Mouse (Mus musculus): ENCODE measurements around the gene Gpr107. TPM values are rescaled to one million over a fixed set of nuclear protein-coding genes. Genes with fewer than 3 reads are reported as not detected.

Gpr107 gene
- polyA plus RNA-seq, 1 experiment from 2014 or later: 9.8 TPM

DNA sequence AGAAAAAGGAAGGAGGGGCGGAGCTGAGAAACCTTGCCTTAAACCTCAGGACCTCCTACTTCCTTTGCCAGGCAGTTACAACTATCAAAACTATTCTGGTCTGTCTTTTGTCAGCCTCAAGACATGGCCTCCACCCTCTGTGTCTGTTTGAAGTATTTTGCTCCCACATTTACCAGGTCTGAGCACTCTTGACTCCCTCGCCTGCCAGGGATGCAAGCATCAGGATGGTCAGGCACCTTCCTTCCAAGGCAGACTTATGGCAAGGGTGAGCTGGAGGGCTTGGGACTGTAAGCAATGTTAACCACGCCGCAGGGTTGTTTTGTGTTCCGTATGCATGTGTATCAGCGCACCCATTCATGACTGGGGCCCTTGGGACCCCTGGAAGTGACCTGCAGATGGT lies 8.8 kb upstream of the Gpr107 start:
- Histone ChIP-seq H3K4me2 (ENCODE audit: low read depth, low read length) (peak overlapping the region; percentile 98), H3K9ac (replicated peaks) (peak overlapping the region; percentile 39)

DNA sequence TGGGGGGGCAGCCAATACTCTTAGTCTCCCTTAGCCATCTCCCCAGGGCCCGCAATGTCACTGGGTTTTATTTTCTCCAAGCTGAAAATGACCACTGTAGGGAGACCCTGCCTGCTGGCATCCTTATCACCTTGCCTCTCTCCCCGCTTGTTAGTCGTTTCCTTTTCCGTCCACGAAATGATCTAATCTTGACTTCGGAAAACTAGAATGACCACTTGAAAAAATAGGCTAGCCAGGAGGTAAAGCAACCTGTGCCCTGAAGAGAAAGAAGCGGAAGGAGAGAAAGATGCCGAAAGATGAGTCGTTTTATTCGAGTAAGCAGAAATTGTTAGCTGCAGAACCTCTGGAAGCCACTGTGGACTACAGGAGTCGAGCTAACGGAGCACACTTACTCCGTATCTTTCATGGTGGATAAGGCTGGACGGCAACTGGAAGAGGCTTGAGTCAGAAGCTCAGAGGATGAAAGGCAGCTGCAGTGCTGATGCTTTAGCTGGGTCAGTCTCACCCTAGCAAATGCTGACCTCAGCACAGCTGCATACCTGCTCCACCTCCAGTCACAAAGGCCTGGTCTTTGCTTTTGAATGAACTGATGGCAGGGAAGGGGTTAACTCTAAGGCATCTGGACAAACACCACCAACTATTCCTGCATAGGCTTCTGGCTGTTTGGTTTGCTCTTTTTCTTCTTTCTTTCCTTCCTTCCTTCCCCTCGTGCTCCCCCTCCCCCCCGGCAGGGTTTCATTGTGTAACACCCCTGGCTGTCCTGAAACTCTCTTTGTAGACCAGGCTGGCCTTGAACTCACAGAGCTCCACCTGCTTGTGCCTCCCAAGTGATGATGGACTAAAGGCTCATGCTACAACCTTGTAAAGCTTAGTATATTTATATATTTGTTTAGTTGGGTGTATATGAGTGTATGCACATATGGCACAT lies 8.1 kb upstream of the Gpr107 start:
- Histone ChIP-seq H3K4me1 (ENCODE audit: insufficient read depth) (peaks cover 30% of the 10 kb centered on the region), H3K4me2 (ENCODE audit: low read depth, low read length) (peak overlapping the region; percentile 98), H3K9me3 (ENCODE audit: low read length) (no peaks in the 10 kb centered on the region), H3K27ac (ENCODE audit: low read depth) (peak overlapping the region; percentile 78), H3K9ac (replicated peaks) (peak overlapping the region; percentile 39), H3K4me3 (ENCODE audit: low read depth, low read length) (peak overlapping the region; percentile 22), H3K36me3 (replicated peaks; ENCODE audit: insufficient read depth, low read length) (no peaks in the 10 kb centered on the region), H3K27me3 (ENCODE audit: insufficient read depth, low read length) (0 out of 2 replicates have a peak, but pooled peaks cover 2% of the 10 kb centered on the region)
- ATAC-seq (no peak), DNase-seq (no peak)
- WGBS (ENCODE audit: insufficient replicate concordance): 28% methylated on average over 16 of the region's 16 CpGs
- no peak for TF ChIP-seq CTCF (IDR thresholded peaks at IDR 0.05; ENCODE audit: low read depth)
- TF ChIP-seq EP300 (IDR thresholded peaks at IDR 0.05; ENCODE audit: low read depth): no peak

More for the DNA sequence above, 8.8 kb upstream of the Gpr107 start:
- peak overlapping the region; percentile 78 for H3K27ac ChIP-seq (ENCODE audit: low read depth)
- ATAC-seq: no peak
- DNase-seq: peak; percentile 27
- 35% methylated on average over 6 of the region's 6 CpGs for WGBS (ENCODE audit: insufficient replicate concordance)
- peaks cover 32% of the 10 kb centered on the region for H3K4me1 ChIP-seq (ENCODE audit: insufficient read depth)
- H3K9me3 ChIP-seq (ENCODE audit: low read length): no peaks in the 10 kb centered on the region
- TF ChIP-seq CTCF (IDR thresholded peaks at IDR 0.05; ENCODE audit: low read depth): no peak
- no peak for TF ChIP-seq EP300 (IDR thresholded peaks at IDR 0.05; ENCODE audit: low read depth)
- no peaks in the 10 kb centered on the region for H3K36me3 ChIP-seq (replicated peaks; ENCODE audit: insufficient read depth, low read length)
- H3K27me3 ChIP-seq (ENCODE audit: insufficient read depth, low read length): 0 out of 2 replicates have a peak, but pooled peaks cover 2% of the 10 kb centered on the region
- H3K4me3 ChIP-seq (ENCODE audit: low read depth, low read length): peak overlapping the region; percentile 22

DNA sequence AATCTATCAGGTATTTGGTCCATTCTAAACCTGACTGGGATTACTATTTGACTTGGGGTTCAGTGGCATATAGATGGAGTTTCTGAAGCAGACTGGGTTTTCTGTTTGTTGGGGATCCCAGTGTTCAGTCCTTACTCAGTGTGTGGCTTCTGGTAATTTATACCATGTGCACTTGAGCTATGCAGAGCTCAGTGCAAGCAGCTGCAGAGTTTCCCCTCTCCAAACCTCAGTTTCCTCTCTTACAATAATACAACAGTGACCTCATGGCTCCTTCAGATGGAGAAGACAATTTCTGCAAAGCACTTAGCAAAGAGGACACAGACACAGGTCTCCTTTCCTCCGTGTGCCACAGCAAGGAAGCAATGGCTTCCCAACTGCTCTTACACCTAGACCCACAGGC lies 7.2 kb upstream of the Gpr107 start:
- H3K4me3 ChIP-seq (ENCODE audit: low read depth, low read length): no peak overlapping the region
- no peaks in the 10 kb centered on the region for H3K9me3 ChIP-seq (ENCODE audit: low read length)
- H3K27ac ChIP-seq (ENCODE audit: low read depth): peak overlapping the region; percentile 78; the same call in 1 of the 2 replicates
- H3K9ac ChIP-seq (replicated peaks): no peak overlapping the region
- H3K27me3 ChIP-seq (ENCODE audit: insufficient read depth, low read length): 0 out of 2 replicates have a peak, but pooled peaks cover 2% of the 10 kb centered on the region
- no peak overlapping the region; the same call in 1 of the 2 replicates for H3K4me2 ChIP-seq (ENCODE audit: low read depth, low read length)
- DNase-seq (no peak), ATAC-seq (no peak)
- TF ChIP-seq EP300 (IDR thresholded peaks at IDR 0.05; ENCODE audit: low read depth) (no peak), CTCF (IDR thresholded peaks at IDR 0.05; ENCODE audit: low read depth) (no peak)
- peaks cover 5% of the 10 kb centered on the region for H3K36me3 ChIP-seq (replicated peaks; ENCODE audit: insufficient read depth, low read length)
- 42% methylated on average over 1 of the region's 1 CpGs for WGBS (ENCODE audit: insufficient replicate concordance)
- H3K4me1 ChIP-seq (ENCODE audit: insufficient read depth): peaks cover 26% of the 10 kb centered on the region

DNA sequence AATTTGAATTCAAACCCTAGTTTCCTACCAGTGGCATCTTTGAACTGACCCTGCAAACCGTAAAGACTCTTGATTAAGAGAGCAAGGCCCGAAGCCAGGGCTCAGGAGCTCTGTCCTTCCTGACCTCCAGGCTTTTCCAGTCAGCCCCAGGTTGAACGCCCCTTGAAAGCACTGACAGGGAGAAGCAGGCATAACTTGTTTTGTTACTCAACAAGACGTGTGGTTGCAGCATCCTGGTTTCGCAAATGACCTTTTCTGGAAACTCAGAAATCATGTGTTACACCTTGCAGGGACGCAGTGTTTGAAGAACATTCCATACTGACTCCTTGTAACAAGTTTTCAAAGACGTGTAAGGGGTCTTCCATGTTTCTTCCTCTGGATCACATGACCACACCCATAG lies 5.1 kb upstream of the Gpr107 start:
- DNase-seq (no peak), ATAC-seq (no peak)
- WGBS (ENCODE audit: insufficient replicate concordance): 62% methylated on average over 7 of the region's 7 CpGs
- Histone ChIP-seq H3K4me1 (ENCODE audit: insufficient read depth) (peaks cover 27% of the 10 kb centered on the region), H3K4me2 (ENCODE audit: low read depth, low read length) (0 out of 2 replicates have a peak overlapping the region, but pooled peaks have one; percentile 18), H3K27ac (ENCODE audit: low read depth) (no peak overlapping the region; the same call in 1 of the 2 replicates), H3K4me3 (ENCODE audit: low read depth, low read length) (no peak overlapping the region), H3K36me3 (replicated peaks; ENCODE audit: insufficient read depth, low read length) (peaks cover 9% of the 10 kb centered on the region), H3K9ac (replicated peaks) (no peak overlapping the region), H3K9me3 (ENCODE audit: low read length) (no peaks in the 10 kb centered on the region), H3K27me3 (ENCODE audit: insufficient read depth, low read length) (0 out of 2 replicates have a peak, but pooled peaks cover 2% of the 10 kb centered on the region)
- TF ChIP-seq EP300 (IDR thresholded peaks at IDR 0.05; ENCODE audit: low read depth) (0 out of 2 replicates have a peak, but pooled peaks have one; percentile 15), CTCF (IDR thresholded peaks at IDR 0.05; ENCODE audit: low read depth) (no peak)

DNA sequence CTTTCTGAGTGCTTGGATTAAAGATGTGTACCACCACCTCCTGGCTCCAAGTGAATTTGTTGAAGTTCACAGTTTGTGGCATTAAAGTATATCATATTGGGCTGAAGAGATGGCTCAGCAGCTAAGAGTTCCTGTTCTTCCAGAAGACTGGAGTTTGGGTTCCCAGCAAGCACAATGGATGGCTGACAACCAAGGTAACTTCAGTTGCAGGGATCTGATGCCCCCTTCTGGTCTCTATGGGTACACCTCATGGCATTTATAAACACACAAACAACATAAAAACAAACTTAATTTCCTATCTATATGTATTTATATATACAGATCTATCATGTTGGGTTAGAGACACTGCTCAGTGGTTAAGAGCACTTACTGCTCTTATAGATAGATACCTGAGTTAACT lies 1.4 kb upstream of the Gpr107 start:
- no peak overlapping the region for H3K4me3 ChIP-seq (ENCODE audit: low read depth, low read length)
- no peak overlapping the region for H3K4me2 ChIP-seq (ENCODE audit: low read depth, low read length)
- H3K4me1 ChIP-seq (ENCODE audit: insufficient read depth): peaks cover 27% of the 10 kb centered on the region
- ATAC-seq (no peak), DNase-seq (no peak)
- TF ChIP-seq CTCF (IDR thresholded peaks at IDR 0.05; ENCODE audit: low read depth): peak; percentile 62
- no peak for TF ChIP-seq EP300 (IDR thresholded peaks at IDR 0.05; ENCODE audit: low read depth)
- no peak overlapping the region for H3K9ac ChIP-seq (replicated peaks)
- no peaks in the 10 kb centered on the region for H3K9me3 ChIP-seq (ENCODE audit: low read length)
- peaks cover 9% of the 10 kb centered on the region for H3K36me3 ChIP-seq (replicated peaks; ENCODE audit: insufficient read depth, low read length)
- H3K27ac ChIP-seq (ENCODE audit: low read depth): no peak overlapping the region
- H3K27me3 ChIP-seq (ENCODE audit: insufficient read depth, low read length): no peaks in the 10 kb centered on the region

DNA sequence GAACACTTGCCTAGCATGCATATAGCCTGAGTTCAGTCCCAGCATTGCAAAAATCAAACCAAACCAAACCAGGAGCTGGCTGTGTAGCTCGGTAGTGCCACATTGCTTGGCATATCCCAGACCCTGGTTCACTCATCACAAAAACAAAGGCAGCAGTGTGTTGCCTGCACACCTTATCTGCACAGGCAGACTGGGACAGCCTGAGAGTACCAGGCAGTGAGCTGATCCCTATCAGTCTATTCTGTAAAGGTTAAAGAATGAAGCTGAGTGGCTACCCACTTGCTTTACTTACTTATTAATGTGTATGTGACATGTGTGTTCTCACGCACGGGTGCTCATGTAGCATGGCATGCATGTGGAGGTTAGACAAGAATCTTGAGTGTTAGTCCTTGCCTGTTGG lies 4.7 kb downstream of the Gpr107 start:
- peaks cover 33% of the 10 kb centered on the region for H3K4me1 ChIP-seq (ENCODE audit: insufficient read depth)
- no peak overlapping the region for H3K4me2 ChIP-seq (ENCODE audit: low read depth, low read length)
- H3K36me3 ChIP-seq (replicated peaks; ENCODE audit: insufficient read depth, low read length): no peaks in the 10 kb centered on the region; the same call in 1 of the 2 replicates
- H3K9me3 ChIP-seq (ENCODE audit: low read length): no peaks in the 10 kb centered on the region
- no peak overlapping the region for H3K27ac ChIP-seq (ENCODE audit: low read depth)
- H3K9ac ChIP-seq (replicated peaks): no peak overlapping the region
- no peak overlapping the region for H3K4me3 ChIP-seq (ENCODE audit: low read depth, low read length)
- no peaks in the 10 kb centered on the region for H3K27me3 ChIP-seq (ENCODE audit: insufficient read depth, low read length)
- 0 out of 2 replicates have a peak, but pooled peaks have one; percentile 27 for ATAC-seq
- no peak for TF ChIP-seq EP300 (IDR thresholded peaks at IDR 0.05; ENCODE audit: low read depth)
- TF ChIP-seq CTCF (IDR thresholded peaks at IDR 0.05; ENCODE audit: low read depth): no peak
- DNase-seq: no peak
- WGBS (ENCODE audit: insufficient replicate concordance): 74% methylated on average over 3 of the region's 3 CpGs

Data from liver, postnatal 0 days (tissue).